Mouse (Mus musculus) CD4-positive, CD25-positive, alpha-beta regulatory T cell (primary cell): Measurements from ENCODE around the gene Nuf2. TPM values are rescaled to one million over a fixed set of nuclear protein-coding genes. Genes with fewer than 3 reads are reported as not detected.

Experiments used
- polyA plus RNA-seq: library from polyadenylated mRNA; unstranded; fragments of 100-300 nt; shearing (Covaris generic); gene quantifications from one replicate; pipeline ENCODE4 v1.2.1, GENCODE M21; 2017

Gene Nuf2
- 2.6 TPM for polyA plus RNA-seq

DNA sequence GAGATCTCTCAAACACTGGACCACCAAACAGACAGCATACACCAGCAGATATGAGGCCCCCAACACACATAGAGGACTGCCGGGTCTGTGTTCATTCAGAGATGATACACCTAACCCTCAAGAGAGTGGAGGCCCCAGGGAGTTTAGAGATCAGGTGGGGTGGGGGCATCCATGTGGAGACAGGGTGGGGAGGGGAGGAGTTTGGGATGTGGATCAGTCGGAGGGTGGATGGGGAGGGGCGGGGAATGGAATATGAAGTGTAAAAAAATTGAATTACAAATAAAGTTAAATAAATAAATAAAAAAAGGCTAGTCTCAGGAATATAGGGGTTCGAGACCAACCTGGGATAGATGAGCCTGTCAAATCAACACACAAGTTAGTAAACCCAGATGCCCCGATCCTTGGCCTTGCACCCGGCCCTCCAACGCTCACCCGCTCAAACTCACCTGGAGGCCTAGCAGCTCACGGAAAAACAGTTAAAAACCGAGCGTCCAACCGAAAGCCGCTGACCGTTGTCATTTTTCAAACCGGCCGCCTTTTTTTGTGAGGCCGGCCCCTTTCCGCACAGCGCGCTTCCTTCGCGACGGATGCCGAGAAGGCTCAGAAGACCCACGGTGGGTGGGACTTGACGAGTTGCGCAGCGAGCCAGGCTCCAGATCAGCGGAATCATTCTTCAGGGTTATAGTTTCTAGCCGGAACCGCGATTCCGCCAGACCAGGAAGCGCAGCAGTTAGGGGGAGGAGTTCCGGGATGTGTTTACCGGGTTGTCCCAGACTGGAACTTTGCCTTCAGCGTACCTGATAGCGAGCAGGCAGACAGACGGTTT is at the start of gene Nuf2:
TSS of gene Nuf2 (minus strand) at position 589 of the 826 bp plus-strand sequence.

Other genes starting within 250 kb of the Nuf2 start
- 0.13 TPM for gene Rgs5, start 124.0 kb upstream of the Nuf2 start, polyA plus RNA-seq
- gene Rgs4, start 216.2 kb upstream of the Nuf2 start, polyA plus RNA-seq, result not detected